Mouse (Mus musculus) CH12.LX (cell line): ENCODE data around the gene Nppc. TPM values are rescaled to one million over a fixed set of nuclear protein-coding genes. Genes with fewer than 3 reads are reported as not detected.

Experiments used
- DNase-seq: peaks from one replicate; pipeline ENCODE4 v3.0.0-alpha.2; 2013; ENCODE audit errors: extremely low read depth
- H3K27ac ChIP-seq: 2 replicates; pipeline ENCODE4 v1.5.1; 2012; ENCODE audit warnings: low read depth, mild to moderate bottlenecking, control low read depth, moderate library complexity; ENCODE audit not compliant: insufficient read depth
- H3K27me3 ChIP-seq: replicated peaks from 2 replicates; pipeline ENCODE3; 2012; ENCODE audit warnings: inconsistent platforms
- H3K36me3 ChIP-seq, 2 experiments: replicated peaks in 1 of 2; 2 replicates each; pipeline versions ENCODE3 to v1.6.1; 2012; ENCODE audit warnings: inconsistent platforms in 1 of 2, low read length in 1 of 2, mild to moderate bottlenecking in 1 of 2, mixed read lengths in 1 of 2, moderate library complexity in 1 of 2; ENCODE audit not compliant: control insufficient read depth in 1 of 2, insufficient read depth in 1 of 2
- H3K4me1 ChIP-seq, 2 experiments: 2 replicates each; pipeline ENCODE4 v1.6.1; 2012; ENCODE audit warnings: inconsistent platforms in 1 of 2, moderate library complexity in 1 of 2; ENCODE audit not compliant: insufficient read depth in 2 of 2, control insufficient read depth in 1 of 2
- H3K4me2 ChIP-seq: 2 replicates; pipeline ENCODE4 v1.6.1; 2012; ENCODE audit warnings: low read depth, mild to moderate bottlenecking, control low read depth; ENCODE audit not compliant: poor library complexity, insufficient read depth, severe bottlenecking
- H3K4me3 ChIP-seq, 3 experiments: fragments of 150-350 bp in 1 of 3; sonication (generic) in 1 of 3; replicated peaks in 1 of 3; 2 replicates each; pipeline versions ENCODE3 to v1.5.1; 2011 to 2012; ENCODE audit warnings: low read depth in 2 of 3, low read length in 2 of 3, mild to moderate bottlenecking in 2 of 3, moderate library complexity in 2 of 3, control low read depth in 1 of 3, improper control_type of control experiment in 1 of 3, inconsistent platforms in 1 of 3, mixed read lengths in 1 of 3; ENCODE audit not compliant: poor library complexity in 1 of 3
- H3K79me2 ChIP-seq: replicated peaks from 2 replicates; pipeline ENCODE4 v1.6.1; 2012; ENCODE audit warnings: mild to moderate bottlenecking, moderate library complexity; ENCODE audit not compliant: control insufficient read depth, poor library complexity, insufficient read depth, severe bottlenecking; ENCODE audit errors: extremely low read depth
- H3K9ac ChIP-seq: 2 replicates; pipeline ENCODE4 v1.6.1; 2012; ENCODE audit warnings: low read depth, mild to moderate bottlenecking, control low read depth, moderate library complexity; ENCODE audit not compliant: insufficient read depth
- H3K9me3 ChIP-seq: replicated peaks from 2 replicates; pipeline ENCODE3; 2012; ENCODE audit warnings: low read length, inconsistent platforms, mixed read lengths
- BHLHE40 ChIP-seq: IDR thresholded peaks from 2 replicates; pipeline ENCODE4 v1.6.1; 2011; ENCODE audit warnings: mild to moderate bottlenecking, low read depth, low read length, improper control_type of control experiment
- CHD1 ChIP-seq: IDR thresholded peaks from 2 replicates; pipeline ENCODE4 v1.6.1; 2012; ENCODE audit warnings: low read depth, low read length, improper control_type of control experiment, inconsistent platforms
- EP300 ChIP-seq: IDR thresholded peaks from 2 replicates; pipeline ENCODE4 v1.6.1; 2011; ENCODE audit warnings: low read length, improper control_type of control experiment
- ETS1 ChIP-seq: conservative IDR thresholded peaks from 2 replicates; pipeline ENCODE4 v1.6.1; 2012; ENCODE audit warnings: low read depth, mild to moderate bottlenecking, inconsistent platforms, low read length, improper control_type of control experiment, moderate library complexity
- HCFC1 ChIP-seq: IDR thresholded peaks from 2 replicates; pipeline ENCODE4 v1.6.1; 2012; ENCODE audit warnings: low read depth, mild to moderate bottlenecking, inconsistent platforms, low read length, improper control_type of control experiment
- IRF4 ChIP-seq: IDR thresholded peaks from 2 replicates; pipeline ENCODE4 v1.6.1; 2014; ENCODE audit warnings: low read depth, mild to moderate bottlenecking, inconsistent platforms, low read length, improper control_type of control experiment
- JUN ChIP-seq: IDR thresholded peaks from 2 replicates; pipeline ENCODE4 v1.6.1; 2011; ENCODE audit warnings: low read depth, mild to moderate bottlenecking, low read length, improper control_type of control experiment, moderate library complexity; ENCODE audit not compliant: insufficient read depth
- JUND ChIP-seq: conservative IDR thresholded peaks from 2 replicates; pipeline ENCODE4 v1.6.1; 2011; ENCODE audit warnings: low read depth, low read length, improper control_type of control experiment
- KAT2A ChIP-seq: IDR thresholded peaks from 2 replicates; pipeline ENCODE4 v1.6.1; 2012; ENCODE audit warnings: low read length, improper control_type of control experiment, inconsistent platforms; ENCODE audit not compliant: insufficient replicate concordance
- MAZ ChIP-seq: IDR thresholded peaks from 2 replicates; pipeline ENCODE4 v1.6.1; 2012; ENCODE audit warnings: low read depth, mild to moderate bottlenecking, inconsistent platforms, low read length, improper control_type of control experiment, moderate library complexity
- MXI1 ChIP-seq: IDR thresholded peaks from 2 replicates; pipeline ENCODE4 v1.6.1; 2011; ENCODE audit warnings: mild to moderate bottlenecking, low read depth, low read length, improper control_type of control experiment
- MYC ChIP-seq: IDR thresholded peaks from 2 replicates; pipeline ENCODE4 v1.6.1; 2011; ENCODE audit warnings: low read depth, mild to moderate bottlenecking, improper control_type of control experiment, low read length
- NELFE ChIP-seq: IDR thresholded peaks from 2 replicates; pipeline ENCODE4 v1.6.1; 2011; ENCODE audit warnings: low read depth, low read length, improper control_type of control experiment
- NRF1 ChIP-seq: IDR thresholded peaks from 2 replicates; pipeline ENCODE4 v1.6.1; 2014; ENCODE audit warnings: low read depth, mild to moderate bottlenecking, inconsistent platforms, low read length, improper control_type of control experiment, moderate library complexity
- PAX5 ChIP-seq: IDR thresholded peaks from 2 replicates; pipeline ENCODE4 v1.6.1; 2012; ENCODE audit warnings: low read length, inconsistent platforms, mixed read lengths
- POLR2A ChIP-seq: IDR thresholded peaks from 2 replicates; pipeline ENCODE4 v1.6.1; 2011; ENCODE audit warnings: low read depth, mild to moderate bottlenecking, improper control_type of control experiment, low read length
- RAD21 ChIP-seq: IDR thresholded peaks from 2 replicates; pipeline ENCODE4 v1.6.1; 2011; ENCODE audit warnings: low read depth, mild to moderate bottlenecking, low read length, improper control_type of control experiment, moderate library complexity
- RCOR1 ChIP-seq: conservative IDR thresholded peaks from 2 replicates; pipeline ENCODE4 v1.6.1; 2012; ENCODE audit warnings: low read depth, mild to moderate bottlenecking, inconsistent platforms, low read length, improper control_type of control experiment
- TCF12 ChIP-seq: IDR thresholded peaks from 2 replicates; pipeline ENCODE4 v1.6.1; 2014; ENCODE audit warnings: low read depth, mild to moderate bottlenecking, inconsistent platforms, low read length, improper control_type of control experiment
- UBTF ChIP-seq: IDR thresholded peaks from 2 replicates; pipeline ENCODE4 v1.6.1; 2012; ENCODE audit warnings: low read depth, mild to moderate bottlenecking, inconsistent platforms, low read length, improper control_type of control experiment, moderate library complexity
- USF1 ChIP-seq: IDR thresholded peaks from 2 replicates; pipeline ENCODE4 v1.6.1; 2014; ENCODE audit warnings: low read depth, mild to moderate bottlenecking, inconsistent platforms, low read length, improper control_type of control experiment
- USF2 ChIP-seq: conservative IDR thresholded peaks from 2 replicates; pipeline ENCODE4 v1.6.1; 2011; ENCODE audit warnings: low read depth, low read length, improper control_type of control experiment
- ZKSCAN1 ChIP-seq: IDR thresholded peaks from 2 replicates; pipeline ENCODE4 v1.6.1; 2012; ENCODE audit warnings: low read depth, inconsistent platforms, low read length, improper control_type of control experiment, borderline replicate concordance
- ZMIZ1 ChIP-seq: IDR thresholded peaks from 2 replicates; pipeline ENCODE4 v1.6.1; 2012; ENCODE audit warnings: low read depth, mild to moderate bottlenecking, inconsistent platforms, low read length, improper control_type of control experiment
- dilution Hi-C: fragments of 300-500 bp; cut with MboI; formaldehyde crosslinking; loops from 2 replicates; pipeline ENCODE4 v1.14.3; 2020; ENCODE audit warnings: low sequenced_read_pairs; ENCODE audit not compliant: extremely low pct_unique_long_range_greater_than_20kb, extremely low pct_ligation_motif_present
- in situ Hi-C: fragments of 300-500 bp; cut with MboI; formaldehyde crosslinking; loops from 3 replicates; pipeline ENCODE4 v1.14.3; 2019; ENCODE audit warnings: low sequenced_read_pairs, low pct_ligation_motif_present, low pct_unique_long_range_greater_than_20kb, mixed read lengths
- polyA plus RNA-seq: library from polyadenylated mRNA; unstranded; fragments of >175 nt; gene quantifications from 2 replicates; pipeline ENCODE4 v1.2.1, GENCODE M21; 2012; ENCODE audit warnings: low read depth; ENCODE audit not compliant: insufficient read length
- total RNA-seq, 2 experiments: library from RNA; depleted of rRNA; stranded (reverse); fragments of 300-350 nt in 1 of 2; fragments of >200 nt in 1 of 2; gene quantifications; 2 replicates each; pipeline ENCODE4 v1.2.3; 2012 to 2014

The Nppc gene
- total and polyA plus RNA-seq, 3 experiments = 0.13 TPM; not detected in 2

- no peak for DNase-seq
- in situ Hi-C loops = no loop called here
- Histone ChIP-seq H3K4me2 (no peak overlapping the region), H3K4me1 (0 out of 4 replicates have a peak, but pooled peaks cover 0 to 3% of the 10 kb centered on the region in 2 experiments), H3K4me3 (no peak overlapping the region), H3K36me3 (peaks cover 0 to 8% of the 10 kb centered on the region in 2 experiments), H3K9ac (no peak overlapping the region)
- TF ChIP-seq RAD21 (no peak), EP300 (no peak), JUN (no peak), USF2 (no peak), JUND (no peak), UBTF (no peak), MAZ (no peak), ZMIZ1 (no peak), USF1 (no peak), HCFC1 (no peak), KAT2A (no peak), IRF4 (no peak), MXI1 (no peak), MYC (no peak)
- TF ChIP-seq, all 38 proteins: peak for 0
- Histone ChIP-seq H3K79me2 (no peaks in the 10 kb centered on the region; the same call in 1 of the 2 replicates), H3K9me3 (no peaks in the 10 kb centered on the region), H3K27me3 (no peaks in the 10 kb centered on the region), H3K27ac (no peak overlapping the region)
- dilution Hi-C loops = no loop called here
Observed at GRCm38 (mm10) chr1:86718190-86718589, 47.8 kb upstream of the Nppc start.

DNA sequence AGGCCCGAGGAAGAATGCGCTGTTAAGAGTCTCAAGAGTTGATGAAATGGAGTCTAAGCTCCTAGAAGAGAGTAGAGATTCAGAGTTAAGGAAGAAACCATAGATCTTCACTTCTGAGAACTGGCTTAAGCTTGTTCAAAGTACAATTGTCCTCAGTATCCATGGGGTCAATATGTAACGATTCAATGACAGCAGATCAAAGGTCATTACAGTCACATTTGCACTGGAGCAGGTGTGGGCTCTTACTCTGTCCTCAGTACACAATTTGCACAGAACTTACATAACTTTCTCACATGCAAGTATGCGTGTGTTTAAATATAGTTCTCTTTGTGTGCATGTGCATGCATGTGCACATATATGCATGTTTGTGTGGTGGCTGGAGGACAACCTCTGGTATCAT, 42.7 kb upstream of the Nppc start:
- no peaks in the 10 kb centered on the region for H3K9me3 ChIP-seq
- 0 out of 4 replicates have a peak, but pooled peaks cover 0 to under 1% of the 10 kb centered on the region in 2 experiments for H3K4me1 ChIP-seq
- in situ Hi-C loops (no loop called here), dilution Hi-C loops (no loop called here)
- no peaks in the 10 kb centered on the region for H3K27me3 ChIP-seq
- DNase-seq = no peak
- H3K4me2 ChIP-seq = no peak overlapping the region
- peaks cover 0 to 2% of the 10 kb centered on the region in 2 experiments for H3K36me3 ChIP-seq
- H3K79me2 ChIP-seq = no peaks in the 10 kb centered on the region
- TF ChIP-seq POLR2A (no peak), KAT2A (no peak), BHLHE40 (no peak), ETS1 (no peak), PAX5 (no peak), HCFC1 (no peak), TCF12 (no peak), NELFE (no peak), UBTF (no peak), JUND (no peak), JUN (no peak), NRF1 (no peak), RCOR1 (no peak), USF2 (no peak), CHD1 (no peak), ZKSCAN1 (no peak), MAZ (no peak)
- TF ChIP-seq, all 38 proteins: peak for 0
- Histone ChIP-seq H3K4me3 (no peak overlapping the region), H3K9ac (no peak overlapping the region), H3K27ac (no peak overlapping the region)
